Mouse (Mus musculus): ENCODE results near the gene Rpl9-ps6.
A peak's percentile ranks its signal among the peaks of the same experiment; 100 is the strongest.

The Rpl9-ps6 gene

DNA sequence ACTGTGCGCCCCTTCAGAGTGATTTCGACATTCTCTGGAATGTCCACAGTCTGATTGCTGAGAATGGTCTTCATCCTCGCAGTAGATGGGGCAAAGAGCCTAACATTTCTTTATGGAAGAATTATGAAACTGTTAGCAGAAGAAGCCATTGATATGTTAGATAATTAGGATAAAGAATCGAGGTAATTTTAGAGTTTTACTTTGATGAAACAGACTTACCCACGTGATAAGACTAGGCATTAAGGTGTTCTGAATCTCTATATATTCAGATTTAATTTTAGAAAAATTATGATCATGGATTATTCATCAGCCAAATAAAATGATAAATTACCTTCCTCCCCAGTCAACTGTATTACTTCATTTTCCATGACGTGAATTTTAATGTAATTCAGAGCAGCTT, at the start of gene Rpl9-ps6:
TSS of gene Rpl9-ps6 (minus strand) at position 101 of the 400 bp plus-strand sequence.
- DNase-seq (ENCODE audit: low read depth) = no peak

DNA sequence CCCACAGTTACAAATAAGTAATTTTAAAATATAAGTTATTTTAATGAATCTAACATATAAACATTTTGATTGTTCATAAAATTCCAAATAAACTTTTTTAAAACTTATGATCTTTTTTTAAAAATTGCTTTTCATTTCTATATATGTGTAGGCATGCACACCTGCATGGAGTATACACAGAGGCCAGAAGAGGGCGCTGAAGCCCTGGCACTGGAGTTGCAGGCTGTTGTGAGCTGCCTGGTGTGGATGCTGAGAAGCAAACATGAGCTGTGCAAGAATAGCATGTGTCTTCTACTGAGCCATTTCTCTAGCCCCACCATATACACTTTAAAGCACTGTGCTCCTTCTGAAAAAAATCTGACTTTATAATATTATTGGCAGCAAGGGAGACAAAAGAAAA, 46.1 kb upstream of the Rpl9-ps6 start:
- peak; percentile 24 for DNase-seq (ENCODE audit: low read depth)

DNA sequence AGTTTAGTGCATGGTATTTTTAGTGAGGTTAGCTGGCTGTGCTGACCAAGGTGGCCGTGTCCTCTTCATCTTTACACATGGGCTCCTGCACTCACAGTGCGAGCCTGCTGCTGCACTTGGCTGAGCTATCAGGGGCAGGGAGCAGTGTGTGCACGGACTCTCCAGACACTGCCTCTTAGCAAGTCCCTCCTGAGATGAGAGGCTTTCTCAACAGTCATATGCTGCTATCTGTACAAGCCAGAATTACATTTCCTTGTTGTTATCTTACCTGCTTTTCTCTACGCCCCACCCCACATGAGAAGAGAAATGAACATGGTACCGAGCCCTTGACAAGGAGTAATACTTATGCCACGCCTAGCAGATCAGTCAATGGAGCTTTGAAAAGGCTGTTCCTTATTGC, 44.6 kb upstream of the Rpl9-ps6 start:
- DNase-seq (ENCODE audit: low read depth) = no peak

DNA sequence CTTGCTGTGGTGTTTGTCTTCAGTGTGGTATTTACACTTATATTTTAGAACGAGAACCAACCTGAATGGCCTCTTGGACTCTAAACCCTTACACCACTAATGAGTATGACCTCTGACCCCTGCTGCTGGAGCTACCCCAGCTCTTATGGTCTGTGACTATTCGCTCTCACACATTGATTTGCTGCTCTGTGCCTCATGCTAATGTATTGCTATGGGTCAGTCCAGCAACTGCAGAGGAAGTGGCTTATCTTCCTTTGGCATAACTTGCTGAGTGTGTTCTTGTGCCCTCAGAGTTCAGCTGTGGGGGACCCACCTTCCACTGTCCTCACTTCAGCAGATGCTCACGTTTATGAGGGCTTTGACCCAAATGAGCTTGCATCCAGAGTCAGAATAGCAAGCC, 43.9 kb upstream of the Rpl9-ps6 start:
- no peak for DNase-seq (ENCODE audit: low read depth)

DNA sequence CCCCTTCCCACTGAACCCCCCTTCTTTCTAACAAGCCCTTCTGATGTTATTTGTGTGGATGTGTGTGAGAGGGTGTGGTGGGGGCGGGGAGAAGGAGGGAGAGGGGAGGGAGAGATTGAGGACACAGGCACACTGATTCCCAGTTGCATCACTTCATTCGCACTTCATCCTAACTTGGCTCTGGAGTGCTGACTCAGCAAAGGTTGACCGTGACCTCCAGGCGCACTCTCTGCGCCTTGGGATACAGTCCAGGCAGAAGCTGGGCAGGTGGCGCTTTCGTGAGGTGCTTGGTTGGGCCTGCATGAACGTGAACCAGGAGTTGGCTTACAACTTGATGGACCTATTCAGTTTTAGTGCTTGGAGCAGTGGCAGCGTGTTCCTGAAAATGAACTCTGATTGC, 41.1 kb upstream of the Rpl9-ps6 start:
- no peak for DNase-seq (ENCODE audit: low read depth)

DNA sequence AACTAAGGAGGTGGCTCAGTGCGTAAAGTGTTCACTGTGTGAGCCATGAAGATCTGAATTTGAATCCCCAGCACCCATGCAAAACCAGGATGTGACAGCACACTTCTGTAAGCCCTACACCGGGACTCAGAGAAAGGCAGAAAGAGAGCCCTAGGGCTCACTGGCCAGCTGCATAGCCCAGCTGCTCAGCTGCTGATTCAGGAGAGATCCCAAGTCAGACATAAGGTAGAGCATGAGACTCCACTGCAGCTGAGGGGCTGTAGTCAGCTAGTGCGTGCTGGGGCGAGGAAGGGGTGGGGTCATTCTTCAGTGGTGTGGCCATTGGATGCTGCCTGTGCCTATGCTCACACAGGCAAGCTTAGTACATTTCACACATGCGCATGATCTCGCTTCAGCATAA, 40.7 kb upstream of the Rpl9-ps6 start:
- no peak for DNase-seq (ENCODE audit: low read depth)

DNA sequence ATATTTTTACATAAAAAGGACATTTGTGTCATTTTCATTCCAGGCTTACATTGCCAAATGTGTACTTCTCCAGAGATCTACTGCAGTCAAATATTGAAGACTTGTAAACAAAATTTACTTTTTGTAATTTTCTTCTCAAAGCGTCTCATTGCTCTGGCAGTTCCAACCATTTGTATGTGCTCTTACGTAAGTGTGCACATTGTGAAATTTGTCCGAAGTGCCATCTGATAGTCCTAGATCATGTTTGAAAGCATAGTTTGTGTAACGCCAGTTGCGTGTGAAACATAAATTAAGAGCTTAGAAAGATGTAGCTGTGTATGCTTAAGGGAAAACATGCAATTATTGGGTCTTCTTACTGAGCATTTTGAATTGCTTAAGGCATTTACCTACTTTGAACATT, 40.1 kb upstream of the Rpl9-ps6 start:
- no peak for DNase-seq (ENCODE audit: low read depth)

DNA sequence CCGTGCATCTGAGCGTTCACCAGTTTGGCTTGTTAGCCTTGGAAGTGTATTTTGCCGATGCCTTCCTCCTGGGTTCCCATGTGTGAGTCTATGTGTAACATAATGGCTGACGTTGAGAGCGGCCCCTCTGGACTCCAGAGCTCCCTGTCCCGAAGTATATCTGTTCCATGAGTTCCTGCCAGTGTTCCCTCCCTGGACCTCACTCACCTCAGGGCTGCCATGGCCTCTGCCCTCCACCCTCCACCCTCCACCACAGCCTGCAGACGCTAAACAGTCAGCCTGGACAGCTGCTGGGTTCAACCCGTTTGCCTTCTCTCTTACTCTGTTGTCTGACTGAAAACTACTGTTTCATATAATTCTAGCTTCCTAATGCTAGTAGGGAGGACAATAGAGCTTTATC, 39.7 kb upstream of the Rpl9-ps6 start:
- DNase-seq (ENCODE audit: low read depth) = no peak

DNA sequence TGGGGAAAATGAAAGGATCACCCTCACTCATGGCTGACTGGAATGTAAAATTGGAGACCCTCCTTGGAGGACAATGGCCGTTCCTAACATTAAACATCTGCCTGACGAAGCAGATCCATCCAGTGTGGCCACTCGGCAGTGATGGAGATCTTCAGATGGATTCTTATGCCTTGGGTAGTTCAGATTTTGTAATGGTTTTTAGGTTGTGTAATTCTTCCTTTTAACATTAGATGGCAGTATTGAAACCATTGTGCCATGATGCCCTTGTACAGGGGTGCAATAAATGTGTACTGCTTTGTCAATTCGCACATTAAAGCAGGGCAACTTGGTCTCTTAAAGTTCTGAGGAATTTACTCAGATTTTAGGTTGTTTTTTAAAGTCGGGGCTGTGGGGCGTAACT, 35.0 kb upstream of the Rpl9-ps6 start:
- peak; percentile 62 for DNase-seq (ENCODE audit: low read depth)

DNA sequence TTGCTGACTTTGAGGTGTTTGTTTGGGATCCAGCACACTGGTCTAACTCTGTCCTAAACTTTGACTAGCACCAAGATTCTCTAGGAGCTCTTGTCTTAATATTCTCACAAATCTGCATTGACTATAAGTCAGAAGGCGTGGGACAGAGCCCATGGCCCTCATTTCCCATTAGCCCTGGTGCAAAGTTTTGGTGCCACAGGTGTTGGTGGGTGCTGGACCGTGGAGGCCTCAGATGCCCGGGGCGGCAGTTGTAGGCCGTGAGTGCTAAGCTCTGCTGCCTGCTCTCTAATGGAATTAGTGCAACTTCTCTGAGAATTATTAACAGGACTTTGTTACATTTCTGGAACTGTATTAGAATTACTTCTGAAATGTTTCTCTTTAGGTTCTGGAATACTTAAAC, 31.6 kb upstream of the Rpl9-ps6 start:
- no peak for DNase-seq (ENCODE audit: low read depth)

DNA sequence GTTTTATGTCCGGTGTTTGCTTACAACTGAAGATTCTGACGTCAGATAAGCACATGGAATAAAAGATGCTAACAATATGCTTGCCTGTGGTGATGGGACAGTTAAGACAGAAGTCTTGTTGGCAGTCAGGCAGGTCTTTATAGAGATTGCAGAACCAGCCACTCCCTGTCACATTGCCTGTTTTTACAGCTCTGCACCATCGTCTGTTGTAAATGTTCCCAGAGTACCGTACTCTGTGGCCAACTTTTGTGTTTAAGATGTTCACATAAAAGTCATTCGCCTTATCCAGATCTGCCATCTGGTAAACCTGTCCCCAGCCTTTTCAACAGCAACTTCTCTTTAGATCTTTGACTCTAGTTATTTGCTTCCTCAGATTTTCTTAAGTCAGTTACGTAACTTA, 31.0 kb upstream of the Rpl9-ps6 start:
- DNase-seq (ENCODE audit: low read depth) = no peak

DNA sequence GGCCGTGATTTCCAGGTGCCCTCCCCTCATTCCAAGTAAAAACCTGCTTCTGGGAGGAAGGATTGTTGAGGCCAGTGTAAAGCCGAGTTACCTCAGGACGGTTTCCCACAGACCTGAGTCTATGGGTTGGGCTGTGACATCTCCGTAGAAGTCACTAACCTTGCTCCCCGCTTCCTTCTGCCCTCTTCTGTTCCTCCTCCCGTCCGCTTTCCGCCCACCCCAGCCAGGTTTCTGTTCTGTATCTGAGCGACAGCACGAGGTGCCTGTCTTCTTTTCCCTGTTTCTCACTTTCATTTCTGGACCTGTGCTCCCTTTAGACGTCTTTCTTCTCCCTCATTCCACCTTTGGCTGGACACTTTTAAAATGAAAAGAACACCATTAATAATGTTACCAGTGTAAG, 28.7 kb upstream of the Rpl9-ps6 start:
- no peak for DNase-seq (ENCODE audit: low read depth)

DNA sequence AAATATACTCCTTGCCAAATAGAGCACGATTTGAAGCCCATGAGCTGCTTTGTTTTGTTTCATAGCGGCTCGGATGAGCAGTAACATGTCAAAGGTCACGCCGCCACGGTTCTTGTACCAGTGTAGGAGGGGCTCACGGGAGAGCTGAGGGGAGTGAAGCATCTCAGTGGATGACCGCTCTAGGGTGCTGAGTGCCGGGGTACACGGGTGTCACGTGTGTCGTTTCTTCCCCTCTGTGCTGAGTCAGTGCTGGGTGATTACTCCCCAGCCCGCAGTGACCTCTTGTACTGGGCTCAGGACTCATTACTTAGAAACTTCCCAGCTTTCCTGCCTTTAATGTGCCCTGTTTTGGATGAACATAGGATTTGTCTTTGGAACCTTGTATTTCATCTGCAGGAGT, 28.2 kb upstream of the Rpl9-ps6 start:
- no peak for DNase-seq (ENCODE audit: low read depth)

DNA sequence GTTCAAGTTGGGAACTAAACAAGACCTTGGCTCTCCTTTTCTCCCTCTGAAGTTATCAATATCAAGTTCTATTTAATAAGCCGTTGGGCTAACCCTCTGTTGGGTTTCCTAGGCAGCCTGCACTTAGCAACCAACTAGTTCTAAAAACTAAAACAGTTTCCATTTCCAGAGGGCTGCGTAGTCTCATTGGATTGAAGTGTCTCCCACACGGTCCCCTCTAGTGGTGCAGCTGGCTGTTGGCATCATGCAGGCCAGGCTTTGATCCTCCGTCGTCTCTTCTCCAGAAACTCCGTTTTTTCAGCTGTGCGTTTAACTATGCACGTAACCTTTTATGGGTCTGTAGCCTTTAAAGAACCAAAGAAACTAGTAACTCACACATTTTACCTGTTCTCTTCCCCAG, 27.1 kb upstream of the Rpl9-ps6 start:
- no peak for DNase-seq (ENCODE audit: low read depth)

DNA sequence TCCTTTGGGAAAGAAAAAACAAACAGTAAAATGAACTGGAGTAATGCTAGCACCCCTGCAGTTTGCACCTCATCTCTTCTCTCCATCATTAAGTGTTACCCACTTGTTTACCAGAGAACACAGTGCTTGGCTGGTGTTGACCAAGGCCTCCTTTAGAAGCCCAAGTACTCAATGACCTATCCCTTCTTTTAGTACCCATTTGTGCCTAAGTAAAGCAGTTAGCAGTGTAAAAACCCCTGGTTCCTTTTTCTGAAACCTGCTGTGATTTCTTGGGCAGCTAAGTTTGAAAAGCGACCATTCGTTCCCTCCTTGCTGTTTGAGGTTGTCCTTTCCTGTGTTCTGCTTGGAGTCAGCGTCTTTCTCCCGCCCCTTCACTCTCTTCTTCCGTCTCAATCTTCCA, 26.6 kb upstream of the Rpl9-ps6 start:
- DNase-seq (ENCODE audit: low read depth) = no peak

DNA sequence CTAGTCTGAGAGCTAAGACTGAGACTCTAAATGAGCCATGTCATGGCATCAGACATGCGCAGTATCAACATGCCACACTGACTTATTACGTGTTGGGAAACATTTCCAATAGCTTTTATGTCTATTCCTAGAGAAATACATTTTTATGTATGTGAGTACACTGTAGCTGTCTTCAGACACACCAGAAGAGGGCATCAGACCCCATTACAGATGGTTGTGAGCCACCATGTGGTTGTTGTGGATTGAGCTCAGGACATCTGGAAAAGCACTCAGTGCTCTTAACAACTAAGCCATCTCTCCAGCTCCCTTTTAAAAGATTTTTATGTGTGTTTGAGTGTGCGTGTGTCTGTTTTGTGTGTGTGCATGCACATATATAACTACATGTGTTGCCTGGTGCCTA, 26.0 kb upstream of the Rpl9-ps6 start:
- no peak for DNase-seq (ENCODE audit: low read depth)

DNA sequence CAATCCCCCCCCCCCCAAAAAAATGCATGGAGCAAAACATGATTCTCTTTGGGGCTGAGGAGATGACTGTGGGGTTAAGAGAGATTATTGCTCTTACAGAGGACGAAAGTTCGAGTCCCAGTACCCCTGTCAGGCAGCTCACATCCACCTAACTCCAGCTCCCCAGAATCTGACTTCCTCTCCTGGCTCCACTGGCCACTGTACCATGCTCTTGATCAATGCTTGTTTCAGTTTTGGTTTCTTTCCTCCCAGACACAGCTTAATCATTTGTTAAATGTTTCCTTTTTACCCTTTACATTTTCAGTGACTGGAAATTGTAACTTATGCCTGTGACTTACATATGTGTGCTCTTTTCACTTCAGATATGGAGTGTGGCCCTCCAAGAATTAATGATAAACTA, 24.6 kb upstream of the Rpl9-ps6 start:
- DNase-seq (ENCODE audit: low read depth) = peak; percentile 19

DNA sequence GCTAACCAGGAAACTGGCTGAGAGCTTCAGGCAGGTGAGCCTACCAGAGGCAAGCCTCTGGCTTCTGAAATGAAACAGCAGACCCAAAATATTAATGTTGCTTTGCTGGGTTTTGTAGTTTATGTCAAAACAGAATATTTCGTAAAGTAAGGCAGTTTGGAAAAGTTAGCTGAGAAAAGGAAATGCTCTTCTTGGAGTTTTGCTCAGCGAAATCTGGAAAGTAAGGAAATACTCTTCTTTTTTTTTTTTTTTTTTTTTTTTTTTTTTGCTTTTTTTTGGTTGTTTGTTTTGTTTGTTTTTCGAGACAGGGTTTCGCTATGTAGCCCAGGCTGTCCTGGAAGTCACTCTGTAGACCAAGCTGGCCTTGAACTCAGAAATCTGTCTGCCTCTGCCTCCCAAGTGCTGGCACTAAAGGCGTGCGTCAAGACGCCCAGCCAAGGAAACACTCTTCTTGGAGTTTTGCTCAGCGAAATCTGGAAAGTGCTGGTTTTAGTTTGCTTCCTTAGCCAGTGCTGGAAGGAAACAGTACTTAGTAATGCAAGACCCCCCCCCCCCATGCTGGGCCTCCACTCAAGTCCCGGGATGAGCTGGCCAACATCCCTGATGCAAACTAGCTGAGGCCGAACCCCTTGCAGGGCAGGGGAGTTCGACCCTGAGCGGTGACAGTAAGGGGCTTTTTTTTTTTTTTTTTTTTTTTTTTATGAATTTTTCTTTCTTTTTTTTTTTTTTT, 23.0 kb upstream of the Rpl9-ps6 start:
- DNase-seq (ENCODE audit: low read depth) = no peak

DNA sequence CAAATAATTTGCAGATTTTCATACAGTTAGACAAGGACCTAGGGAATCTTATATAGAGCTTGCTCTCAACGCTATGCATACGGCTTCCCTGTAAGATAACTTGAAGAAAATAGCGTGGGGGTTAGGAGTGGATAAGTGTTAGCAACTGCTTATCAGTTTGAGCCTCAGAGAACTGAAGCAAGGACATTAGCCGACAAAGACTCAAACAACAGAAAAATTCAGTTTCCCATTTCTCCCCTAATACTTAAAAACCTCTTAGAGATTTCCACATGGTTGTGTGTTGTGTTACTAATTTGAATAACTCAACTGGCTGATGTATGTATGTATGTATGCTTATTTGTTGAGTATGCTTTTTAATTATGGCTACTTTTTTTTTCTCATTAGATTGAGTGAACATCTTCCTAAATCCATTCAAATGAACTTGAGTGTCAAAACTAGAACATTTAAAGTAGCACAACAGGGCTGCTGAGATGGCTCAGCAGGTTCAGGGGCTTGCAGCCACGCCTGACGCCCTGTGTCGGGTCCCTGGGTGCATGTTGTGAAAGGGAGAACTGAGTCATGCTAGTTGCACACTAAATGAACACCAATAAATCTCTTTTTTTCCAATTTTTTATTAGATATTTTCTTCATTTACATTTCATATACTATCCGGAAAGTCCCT, 21.3 kb upstream of the Rpl9-ps6 start:
- DNase-seq (ENCODE audit: low read depth) = no peak

DNA sequence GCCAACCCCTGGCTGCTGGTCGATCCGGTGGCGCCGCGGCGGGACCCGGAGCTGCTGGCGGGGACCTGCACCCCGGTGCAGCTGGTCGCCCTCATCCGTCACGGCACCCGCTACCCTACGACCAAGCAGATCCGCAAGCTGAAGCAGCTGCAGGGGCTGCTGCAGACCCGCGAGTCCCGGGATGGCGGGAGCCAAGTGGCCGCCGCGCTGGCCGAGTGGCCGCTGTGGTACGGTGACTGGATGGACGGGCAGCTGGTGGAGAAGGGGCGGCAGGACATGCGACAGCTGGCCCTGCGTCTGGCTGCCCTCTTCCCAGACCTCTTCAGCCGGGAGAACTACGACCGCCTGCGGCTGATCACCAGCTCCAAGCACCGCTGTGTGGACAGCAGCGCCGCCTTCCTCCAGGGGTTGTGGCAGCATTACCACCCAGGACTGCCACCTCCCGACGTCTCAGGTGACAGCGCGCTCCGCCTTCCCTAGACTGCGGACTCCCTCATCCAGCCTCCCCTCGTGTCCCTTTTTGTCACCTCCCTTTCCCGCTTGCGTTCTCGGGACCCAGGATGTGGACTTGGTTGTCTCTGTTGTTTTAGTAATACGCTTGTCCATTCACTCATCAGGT, 19.8 kb upstream of the Rpl9-ps6 start:
- DNase-seq (ENCODE audit: low read depth) = peak; percentile 66

DNA sequence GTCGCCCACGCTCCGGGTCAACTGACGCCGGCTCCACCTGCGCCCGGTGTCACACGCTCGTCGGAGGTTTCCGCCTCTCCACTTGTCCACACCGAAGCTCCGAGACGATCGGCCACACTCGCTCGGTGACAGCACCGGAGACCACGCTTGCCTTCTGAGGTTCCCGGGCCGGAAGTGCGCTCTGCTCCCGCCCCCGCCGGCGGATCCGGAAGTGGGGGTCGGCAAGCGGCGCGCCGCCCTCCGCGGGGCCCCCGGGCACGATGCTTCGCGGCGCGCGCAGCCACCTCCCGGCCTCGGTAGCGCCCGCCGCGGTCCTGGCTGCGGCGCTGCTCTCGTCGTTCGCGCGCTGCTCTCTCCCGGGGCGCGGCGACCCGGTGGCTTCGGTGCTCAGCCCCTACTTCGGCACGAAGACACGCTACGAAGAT, 19.3 kb upstream of the Rpl9-ps6 start, which contains the start of gene Minpp1:
TSS of gene Minpp1 (plus strand) at position 89 of the 425 bp plus-strand sequence.
- peak; percentile 90 for DNase-seq (ENCODE audit: low read depth)

DNA sequence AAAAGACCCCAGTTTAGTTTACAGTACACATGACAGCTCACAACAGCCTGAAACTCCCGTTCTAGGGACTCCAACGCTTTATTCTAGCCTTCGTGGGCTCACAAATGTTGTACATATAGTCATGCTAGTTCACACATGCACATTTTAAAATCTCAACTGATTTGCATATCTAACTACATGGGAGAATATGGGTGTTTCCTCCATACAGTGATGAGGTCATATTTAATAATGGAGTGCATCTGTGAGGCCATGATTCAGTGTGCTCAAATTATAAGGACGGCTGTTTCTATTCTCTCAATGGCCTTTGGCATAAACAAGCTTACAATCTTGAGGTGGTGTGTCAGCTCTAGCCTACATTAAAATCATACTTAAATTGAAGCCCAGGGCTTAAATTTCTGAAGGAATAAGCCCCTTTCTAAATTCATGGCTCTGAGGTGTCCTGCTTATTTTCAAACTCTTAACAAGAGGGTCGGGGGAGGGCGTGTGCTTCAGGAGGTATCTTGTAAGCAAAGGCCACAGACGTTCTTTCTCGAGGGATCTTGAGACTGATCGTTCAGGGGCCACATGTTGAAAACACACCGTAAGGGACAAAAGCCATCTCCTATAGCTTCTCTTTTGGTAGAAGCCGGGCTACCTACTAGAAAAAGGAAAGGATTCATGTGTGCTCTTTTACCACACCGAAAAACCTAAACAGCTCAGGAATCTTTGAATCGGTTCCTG, 18.7 kb upstream of the Rpl9-ps6 start:
- DNase-seq (ENCODE audit: low read depth) = no peak

DNA sequence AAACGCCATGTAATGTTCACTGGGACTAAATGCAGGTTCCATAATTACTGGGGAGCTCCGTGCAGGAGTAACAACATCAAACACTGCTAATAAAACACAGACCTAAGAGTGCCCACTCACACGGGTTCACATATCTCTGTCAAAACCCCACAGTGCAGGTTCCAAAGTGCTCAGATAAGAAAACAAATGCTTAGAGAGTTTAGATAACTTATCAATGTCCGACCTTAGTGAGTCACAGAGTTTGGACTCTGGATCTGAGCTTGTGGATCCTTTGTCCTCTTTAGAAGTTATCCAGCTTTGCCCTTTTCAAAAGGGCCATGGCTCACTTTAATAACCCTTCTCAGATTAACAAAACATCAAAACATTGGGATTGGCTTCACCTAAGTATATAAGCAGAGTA, 15.1 kb upstream of the Rpl9-ps6 start:
- no peak for DNase-seq (ENCODE audit: low read depth)

Measured in naive thymus-derived CD4-positive, alpha-beta T cell, adult 2 months (primary cell).